Mouse (Mus musculus) liver, embryonic 15.5 days (tissue): ENCODE measurements around the gene Slc29a4. TPM values are rescaled to one million over a fixed set of nuclear protein-coding genes. Genes with fewer than 3 reads are reported as not detected.
A peak's percentile ranks its signal among the peaks of the same experiment; 100 is the strongest.

Experiments used
- ATAC-seq: fragments of 200-750 bp; cut with Nextera tagmentation; 2 replicates; pipeline ENCODE4 v1.8.0; 2017; ENCODE audit warnings: moderate number of reproducible peaks, mild to moderate bottlenecking, moderate library complexity; ENCODE audit not compliant: insufficient read depth
- H3K27ac ChIP-seq: fragments of 300-500 bp; sonication (generic); replicated peaks from 2 replicates; pipeline ENCODE4 v1.5.1; 2015; ENCODE audit warnings: mild to moderate bottlenecking, inconsistent platforms
- H3K27me3 ChIP-seq: fragments of 300-500 bp; sonication (generic); 2 replicates; pipeline ENCODE4 v1.6.1; 2015; ENCODE audit warnings: mild to moderate bottlenecking, inconsistent platforms
- H3K36me3 ChIP-seq: fragments of 300-500 bp; sonication (generic); replicated peaks from 2 replicates; pipeline ENCODE4 v1.6.1; 2015; ENCODE audit warnings: moderate library complexity, mild to moderate bottlenecking, inconsistent platforms
- H3K4me1 ChIP-seq: fragments of 300-500 bp; sonication (generic); replicated peaks from 2 replicates; pipeline ENCODE4 v1.6.1; 2015; ENCODE audit warnings: inconsistent platforms
- H3K4me2 ChIP-seq: fragments of 300-500 bp; sonication (generic); 2 replicates; pipeline ENCODE4 v1.6.1; 2015; ENCODE audit warnings: moderate library complexity, mild to moderate bottlenecking, inconsistent platforms
- H3K4me3 ChIP-seq: fragments of 300-500 bp; sonication (generic); replicated peaks from 2 replicates; pipeline ENCODE4 v1.5.1; 2015; ENCODE audit warnings: mild to moderate bottlenecking, inconsistent platforms
- H3K9ac ChIP-seq: fragments of 300-500 bp; sonication (generic); 2 replicates; pipeline ENCODE4 v1.6.1; 2015; ENCODE audit warnings: moderate library complexity, mild to moderate bottlenecking, inconsistent platforms
- H3K9me3 ChIP-seq: fragments of 300-500 bp; sonication (generic); replicated peaks from 2 replicates; pipeline ENCODE4 v1.6.1; 2016; ENCODE audit warnings: inconsistent platforms
- WGBS: fragments of 180-500 bp; shearing (Covaris S2); methylation state at CpG from one replicate; pipeline ENCODE4 v1.1.7; 2015; ENCODE audit warnings: mixed read lengths; ENCODE audit not compliant: insufficient replicate concordance; 5-methylcytosine and 5-hydroxymethylcytosine counted together
- polyA plus RNA-seq: library from polyadenylated mRNA; unstranded; fragments of >200 nt; fragmentation: Nextera tagmentation; extraction: Ambion mirVana; gene quantifications from 2 replicates; pipeline ENCODE4 v1.2.1, GENCODE M21; 2015

Gene Slc29a4
- polyA plus RNA-seq, 1 experiment from 2014 or later = 0.17 TPM

DNA sequence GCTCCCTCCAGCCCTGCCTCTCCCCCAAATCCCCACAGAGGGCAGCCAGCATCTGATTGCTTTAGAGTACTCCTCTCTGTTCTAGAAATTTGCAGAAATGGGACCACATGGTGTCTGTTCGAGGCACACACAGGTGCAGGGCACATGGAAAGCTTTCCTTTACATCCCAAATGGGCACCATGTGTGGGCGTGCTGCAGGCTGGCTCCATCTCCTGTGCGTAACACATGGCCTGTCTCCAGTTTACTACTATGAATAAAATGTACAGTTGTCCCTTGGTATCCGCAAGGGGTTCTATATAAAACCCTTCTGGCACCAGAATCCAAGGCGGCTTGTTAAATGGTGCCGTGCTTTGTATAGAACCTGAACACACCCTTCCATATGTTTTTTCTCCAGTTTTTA lies 4.6 kb downstream of the Slc29a4 start:
- 64% methylated on average over 6 of the region's 6 CpGs for WGBS
- ATAC-seq = no peak
- H3K27me3 ChIP-seq = peaks cover 54% of the 10 kb centered on the region
- peaks cover 8% of the 10 kb centered on the region for H3K4me1 ChIP-seq
- no peak overlapping the region for H3K27ac ChIP-seq
- no peaks in the 10 kb centered on the region for H3K36me3 ChIP-seq
- no peak overlapping the region for H3K9ac ChIP-seq
- H3K4me2 ChIP-seq = no peak overlapping the region
- no peaks in the 10 kb centered on the region for H3K9me3 ChIP-seq
- H3K4me3 ChIP-seq = no peak overlapping the region

DNA sequence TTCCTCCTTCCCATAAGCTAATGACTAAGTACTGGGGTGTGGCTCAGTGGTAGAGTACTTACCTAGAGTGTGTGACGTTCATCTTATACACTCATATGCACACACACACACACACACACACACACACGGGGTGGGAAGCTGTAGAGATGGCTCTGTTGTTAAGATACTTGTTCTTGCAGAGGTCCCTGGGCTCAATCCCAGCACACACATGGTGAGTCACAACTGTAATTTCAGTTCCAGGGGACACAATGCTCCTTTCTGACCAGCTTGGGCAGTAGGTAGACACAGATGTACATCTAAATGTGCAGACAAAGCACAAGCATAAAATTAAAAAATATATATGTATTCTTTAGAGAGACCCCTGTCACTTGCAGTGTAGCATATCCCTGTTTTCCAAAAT lies 5.4 kb downstream of the Slc29a4 start:
- H3K9me3 ChIP-seq = no peaks in the 10 kb centered on the region
- no peak overlapping the region for H3K4me3 ChIP-seq
- H3K36me3 ChIP-seq = no peaks in the 10 kb centered on the region
- peaks cover 15% of the 10 kb centered on the region for H3K4me1 ChIP-seq
- no peak overlapping the region for H3K9ac ChIP-seq
- 57% methylated on average over 2 of the region's 2 CpGs for WGBS
- no peak overlapping the region for H3K27ac ChIP-seq
- no peak overlapping the region for H3K4me2 ChIP-seq
- peaks cover 63% of the 10 kb centered on the region for H3K27me3 ChIP-seq
- ATAC-seq = no peak

DNA sequence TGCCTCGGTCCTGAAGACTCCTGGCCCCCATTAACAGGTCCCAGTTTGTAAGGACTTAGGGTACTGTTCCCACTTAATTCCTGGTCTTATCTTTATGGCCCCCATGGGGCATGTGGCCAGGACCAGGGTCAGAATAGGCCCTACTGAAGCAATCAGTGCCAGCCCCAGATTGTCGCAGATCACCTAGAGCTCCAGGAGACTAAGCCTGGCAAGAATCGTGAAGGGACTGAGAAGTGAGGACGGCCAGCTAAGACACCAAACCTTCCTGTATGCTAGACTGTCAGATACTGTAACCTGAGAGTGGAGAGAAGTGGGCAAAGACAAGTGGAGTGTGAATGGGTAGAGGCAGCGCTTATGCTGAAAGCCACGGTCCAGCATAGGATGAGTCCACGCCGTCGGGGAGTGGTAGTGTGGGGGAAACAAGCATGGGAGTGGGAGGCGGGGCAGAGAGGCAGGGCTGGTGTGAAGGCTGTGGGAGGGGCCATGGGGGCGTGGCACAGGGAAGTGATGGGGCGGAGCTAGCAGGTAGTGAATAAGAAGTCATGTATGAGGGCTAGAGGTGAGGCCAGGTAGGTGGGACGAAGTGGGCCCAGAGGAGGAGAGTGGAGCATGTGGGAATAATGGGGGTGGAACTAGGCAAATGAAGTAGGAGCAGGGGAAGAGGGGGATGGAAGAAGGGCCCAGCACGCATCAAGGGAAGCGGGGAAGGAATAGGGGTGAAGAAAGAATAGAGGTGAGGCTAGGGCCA lies 8.7 kb downstream of the Slc29a4 start:
- no peaks in the 10 kb centered on the region for H3K36me3 ChIP-seq
- peaks cover 69% of the 10 kb centered on the region for H3K27me3 ChIP-seq
- ATAC-seq = 0 out of 2 replicates have a peak, but pooled peaks have one; percentile 10
- 0 out of 2 replicates have a peak overlapping the region, but pooled peaks have one; percentile 74 for H3K4me2 ChIP-seq
- no peak overlapping the region for H3K4me3 ChIP-seq
- 10% methylated on average over 15 of the region's 15 CpGs for WGBS
- H3K9me3 ChIP-seq = no peaks in the 10 kb centered on the region
- H3K4me1 ChIP-seq = peaks cover 15% of the 10 kb centered on the region
- no peak overlapping the region for H3K27ac ChIP-seq
- no peak overlapping the region for H3K9ac ChIP-seq

DNA sequence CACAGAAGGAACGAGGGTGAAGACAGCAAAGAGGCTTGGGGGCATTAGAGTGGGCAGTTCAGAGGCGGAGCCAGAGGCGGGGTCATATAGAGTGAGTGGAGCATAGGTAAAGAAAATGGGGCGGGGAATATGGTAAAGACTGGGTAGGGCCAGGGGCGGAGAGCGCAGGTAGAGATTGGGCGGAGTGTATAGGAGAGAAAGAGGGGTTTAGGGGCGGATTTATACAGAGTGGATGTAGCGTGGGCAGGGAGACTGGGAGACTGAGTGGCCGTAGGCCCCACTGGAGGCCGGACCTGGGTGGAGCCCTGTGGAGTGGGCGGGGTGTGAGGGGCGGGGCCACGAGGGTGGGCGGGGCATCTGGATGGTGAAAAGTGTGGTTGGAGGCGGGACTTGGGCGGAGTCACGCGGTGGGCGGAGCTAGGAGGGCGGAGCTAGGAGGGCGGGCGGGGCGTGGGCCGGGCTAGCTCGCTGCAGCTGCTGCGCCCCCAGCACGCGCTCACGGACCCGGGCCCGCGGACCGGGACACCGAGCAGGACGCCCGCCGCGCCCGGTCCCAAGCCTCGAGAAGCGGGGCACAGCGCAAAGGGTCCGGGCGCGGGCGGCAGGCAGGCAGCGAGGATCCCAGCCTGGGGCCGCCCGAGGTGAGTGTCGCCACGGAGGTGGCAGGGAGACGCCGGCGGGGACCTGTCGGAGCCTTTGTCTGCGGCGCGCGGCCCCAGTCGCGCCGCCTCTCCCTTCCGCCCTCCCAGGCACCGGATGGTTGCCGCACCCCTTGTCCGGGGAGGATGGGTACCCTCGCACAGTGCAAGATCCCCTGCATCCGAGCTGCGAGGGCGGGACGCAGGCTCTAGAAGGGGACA lies 9.6 kb downstream of the Slc29a4 start:
- no peak overlapping the region for H3K27ac ChIP-seq
- peaks cover 69% of the 10 kb centered on the region for H3K27me3 ChIP-seq
- peaks cover 15% of the 10 kb centered on the region for H3K4me1 ChIP-seq
- H3K9ac ChIP-seq = no peak overlapping the region
- no peaks in the 10 kb centered on the region for H3K36me3 ChIP-seq
- peak; percentile 53 for ATAC-seq
- peak overlapping the region; percentile 45 for H3K4me3 ChIP-seq
- no peaks in the 10 kb centered on the region for H3K9me3 ChIP-seq
- WGBS = under 1% methylated on average over 70 of the region's 72 CpGs
- H3K4me2 ChIP-seq = peak overlapping the region; percentile 74

DNA sequence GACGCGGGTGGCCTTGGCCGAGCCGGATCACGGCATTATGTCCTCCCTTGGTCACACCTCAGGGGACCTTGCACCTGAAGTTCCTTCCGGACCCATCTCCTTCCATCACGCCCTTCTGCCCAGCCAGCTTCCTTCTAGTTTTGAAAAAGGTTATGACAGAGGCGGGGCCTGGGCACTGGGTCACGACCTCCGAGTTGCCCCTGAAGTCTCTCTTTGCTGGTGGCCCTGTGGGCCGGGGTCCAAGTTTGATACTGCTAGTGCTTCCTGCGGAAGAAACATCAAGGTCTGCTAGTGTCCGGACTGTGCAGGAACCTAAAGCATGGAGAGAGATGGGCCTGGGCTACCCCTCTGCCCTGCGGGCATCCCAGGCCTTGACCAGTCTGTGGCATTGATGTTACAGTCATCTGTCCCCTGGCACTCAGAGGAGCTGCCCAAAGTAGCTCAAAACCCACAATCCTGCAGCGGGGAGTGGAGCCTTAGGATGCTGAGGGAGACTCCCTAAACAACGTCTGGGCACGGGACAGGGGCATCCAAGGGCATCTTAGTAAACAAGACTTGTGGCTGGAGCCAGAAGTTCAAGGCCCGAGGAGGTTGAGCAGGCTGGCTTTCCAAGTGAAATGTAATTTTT lies 10.3 kb downstream of the Slc29a4 start:
- no peak for ATAC-seq
- Histone ChIP-seq H3K27me3 (peaks cover 69% of the 10 kb centered on the region), H3K4me1 (peaks cover 15% of the 10 kb centered on the region), H3K4me2 (peak overlapping the region; percentile 74), H3K36me3 (no peaks in the 10 kb centered on the region), H3K9ac (no peak overlapping the region), H3K4me3 (peak overlapping the region; percentile 45), H3K27ac (no peak overlapping the region), H3K9me3 (no peaks in the 10 kb centered on the region)
- WGBS = 21% methylated on average over 18 of the region's 18 CpGs

DNA sequence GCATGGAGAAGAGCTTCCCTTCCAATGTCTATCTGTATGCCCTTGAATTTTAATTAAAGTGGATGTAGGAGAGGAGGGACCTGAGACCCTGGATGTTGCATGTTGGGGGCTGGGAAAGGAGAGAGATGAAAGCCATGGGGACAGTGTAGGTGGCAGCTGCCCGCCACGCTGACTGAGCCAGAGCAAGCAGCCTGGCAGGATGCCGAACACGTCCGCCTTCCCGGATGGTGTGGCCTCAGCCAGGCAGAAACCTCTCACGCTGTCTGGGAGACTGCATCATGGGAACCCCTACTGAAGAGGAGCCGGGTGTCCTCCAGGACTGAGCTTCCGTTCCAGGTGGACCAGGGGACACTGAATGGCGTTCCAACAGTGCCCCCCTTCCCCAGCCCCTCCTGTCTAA lies 11.3 kb downstream of the Slc29a4 start:
- ATAC-seq = no peak
- Histone ChIP-seq H3K27me3 (peaks cover 60% of the 10 kb centered on the region), H3K4me3 (no peak overlapping the region), H3K4me2 (no peak overlapping the region), H3K27ac (no peak overlapping the region), H3K36me3 (no peaks in the 10 kb centered on the region), H3K9me3 (no peaks in the 10 kb centered on the region), H3K4me1 (peaks cover 15% of the 10 kb centered on the region), H3K9ac (no peak overlapping the region)
- 75% methylated on average over 10 of the region's 10 CpGs for WGBS

DNA sequence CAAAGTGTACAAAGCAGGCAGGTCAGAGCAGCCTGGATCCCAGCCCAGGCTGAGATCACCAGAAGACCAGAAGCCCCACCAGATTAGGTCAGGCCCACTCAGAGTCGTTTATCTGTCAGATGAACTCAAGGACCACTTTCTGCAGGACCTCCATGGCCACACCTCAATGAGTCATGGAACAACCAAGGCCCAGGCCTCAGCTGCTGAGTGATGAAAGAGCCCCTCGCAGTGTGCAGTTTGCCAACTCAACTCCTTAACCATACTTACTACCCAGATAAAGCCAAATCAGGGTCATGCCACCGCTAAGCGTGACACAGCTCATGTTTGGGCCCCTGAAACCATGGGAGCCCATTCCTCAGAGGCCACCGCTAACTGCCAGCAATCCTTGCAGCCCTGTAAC lies 15.4 kb downstream of the Slc29a4 start:
- 61% methylated on average over 5 of the region's 5 CpGs for WGBS
- Histone ChIP-seq H3K27ac (no peak overlapping the region), H3K9ac (no peak overlapping the region), H3K4me3 (no peak overlapping the region), H3K4me1 (no peaks in the 10 kb centered on the region), H3K9me3 (peaks cover 3% of the 10 kb centered on the region; the same call in 1 of the 2 replicates), H3K27me3 (peaks cover 24% of the 10 kb centered on the region), H3K4me2 (no peak overlapping the region), H3K36me3 (no peaks in the 10 kb centered on the region)
- no peak for ATAC-seq

DNA sequence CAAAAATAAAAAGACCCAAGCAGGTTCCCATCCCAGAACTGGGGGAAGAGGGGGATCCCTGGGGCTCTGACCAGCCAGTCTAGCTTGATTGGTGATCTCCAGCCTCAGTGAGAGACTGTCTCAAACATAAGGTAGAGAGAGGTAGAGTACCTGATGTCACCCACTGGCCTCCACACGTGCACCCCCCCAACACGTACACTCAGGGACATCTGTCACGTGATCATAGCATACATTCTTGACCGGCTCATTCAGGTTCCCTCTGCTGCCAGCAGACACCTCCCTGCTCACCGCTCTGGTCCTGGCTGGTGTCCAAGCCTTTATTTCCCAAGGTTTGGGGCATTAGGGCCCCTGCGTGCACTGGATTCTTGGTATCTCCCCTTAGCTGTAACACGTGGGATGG lies 17.1 kb downstream of the Slc29a4 start:
- no peaks in the 10 kb centered on the region for H3K4me1 ChIP-seq
- 66% methylated on average over 7 of the region's 7 CpGs for WGBS
- H3K4me2 ChIP-seq = no peak overlapping the region

DNA sequence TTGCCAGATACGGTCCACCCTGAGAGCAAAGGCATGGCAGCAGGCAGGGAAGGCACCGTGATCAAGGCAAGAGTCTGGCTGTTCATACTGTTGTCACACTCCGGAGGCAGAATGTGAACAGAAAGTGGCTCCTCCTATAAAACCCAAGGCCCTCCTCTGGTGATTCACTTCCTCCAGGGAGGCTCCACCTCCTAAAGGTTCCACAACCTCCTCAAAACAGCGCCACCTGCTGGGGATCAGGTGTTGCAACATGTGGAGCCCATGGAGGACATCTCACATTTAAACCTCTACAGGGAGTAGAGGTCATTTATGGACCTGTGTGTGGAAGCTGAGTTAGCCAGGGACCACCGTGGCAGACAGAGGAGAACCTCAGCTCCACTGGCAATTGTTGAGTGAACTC lies 20.1 kb downstream of the Slc29a4 start:
- Histone ChIP-seq H3K9ac (no peak overlapping the region), H3K4me2 (no peak overlapping the region), H3K27me3 (no peaks in the 10 kb centered on the region; the same call in 1 of the 2 replicates), H3K36me3 (no peaks in the 10 kb centered on the region), H3K9me3 (peaks cover 4% of the 10 kb centered on the region; the same call in 1 of the 2 replicates), H3K4me3 (no peak overlapping the region), H3K4me1 (no peaks in the 10 kb centered on the region), H3K27ac (no peak overlapping the region)
- no peak for ATAC-seq
- 76% methylated on average over 5 of the region's 5 CpGs for WGBS

More for the DNA sequence above, 17.1 kb downstream of the Slc29a4 start:
- Histone ChIP-seq H3K27me3 (peaks cover 7% of the 10 kb centered on the region), H3K36me3 (no peaks in the 10 kb centered on the region), H3K4me3 (no peak overlapping the region), H3K27ac (no peak overlapping the region), H3K9ac (no peak overlapping the region), H3K9me3 (peaks cover 4% of the 10 kb centered on the region; the same call in 1 of the 2 replicates)
- no peak for ATAC-seq

DNA sequence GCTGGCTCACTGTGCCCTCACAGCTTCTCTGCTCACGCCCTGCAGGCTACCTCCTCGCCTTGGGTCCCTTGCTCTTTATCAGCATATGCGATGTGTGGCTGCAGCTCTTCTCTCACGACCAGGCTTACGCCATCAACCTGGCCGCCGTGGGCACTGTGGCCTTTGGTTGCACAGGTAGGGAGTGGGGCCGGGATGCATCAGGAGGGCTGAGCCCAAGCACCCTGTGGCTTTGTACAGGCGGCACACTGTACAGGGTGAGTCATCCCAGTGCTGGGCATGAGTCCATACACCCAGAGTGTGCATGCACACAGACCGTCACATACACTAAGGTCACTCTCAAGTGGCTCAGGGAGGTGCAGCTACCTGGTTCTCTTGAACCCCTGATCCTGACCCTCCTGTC lies 21.7 kb downstream of the Slc29a4 start:
- no peak for ATAC-seq

DNA sequence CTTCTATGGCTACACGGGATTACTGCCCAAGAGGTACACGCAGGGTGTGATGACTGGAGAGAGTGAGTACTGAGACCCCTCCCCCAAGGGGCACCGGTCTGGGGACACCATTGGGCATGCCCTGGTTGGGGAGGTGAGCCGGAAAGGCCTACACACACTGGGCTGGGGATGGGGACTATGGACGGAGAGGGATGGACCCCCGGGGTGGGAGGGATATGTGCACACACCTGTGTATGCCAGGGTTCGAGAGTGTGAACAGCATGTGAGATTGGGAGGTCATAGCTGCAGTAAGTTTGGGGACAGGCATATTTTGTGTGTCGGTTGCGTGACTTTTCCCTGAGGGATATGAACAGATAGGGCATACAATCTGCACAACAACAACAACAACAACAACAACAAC lies 22.7 kb downstream of the Slc29a4 start:
- Histone ChIP-seq H3K27me3 (no peaks in the 10 kb centered on the region; the same call in 1 of the 2 replicates), H3K9me3 (peaks cover 4% of the 10 kb centered on the region; the same call in 1 of the 2 replicates), H3K9ac (no peak overlapping the region), H3K4me2 (no peak overlapping the region), H3K36me3 (no peaks in the 10 kb centered on the region), H3K4me1 (no peaks in the 10 kb centered on the region), H3K27ac (no peak overlapping the region), H3K4me3 (no peak overlapping the region)
- no peak for ATAC-seq
- 68% methylated on average over 9 of the region's 9 CpGs for WGBS

More for the DNA sequence above, 21.7 kb downstream of the Slc29a4 start:
- H3K9me3 ChIP-seq = peaks cover 4% of the 10 kb centered on the region; the same call in 1 of the 2 replicates
- no peak overlapping the region for H3K9ac ChIP-seq
- no peak overlapping the region for H3K27ac ChIP-seq
- 65% methylated on average over 10 of the region's 10 CpGs for WGBS
- H3K4me1 ChIP-seq = no peaks in the 10 kb centered on the region
- H3K4me3 ChIP-seq = no peak overlapping the region
- H3K27me3 ChIP-seq = no peaks in the 10 kb centered on the region; the same call in 1 of the 2 replicates
- H3K4me2 ChIP-seq = no peak overlapping the region
- H3K36me3 ChIP-seq = no peaks in the 10 kb centered on the region
